Mouse (Mus musculus) liver, embryonic 16.5 days (tissue): Measurements from ENCODE around the gene Whamm. TPM values are rescaled to one million over a fixed set of nuclear protein-coding genes. Genes with fewer than 3 reads are reported as not detected.

Experiments used
- ATAC-seq: fragments of 200-750 bp; cut with Nextera tagmentation; 2 replicates; pipeline ENCODE4 v1.8.0; 2017; ENCODE audit warnings: low read depth, mild to moderate bottlenecking, moderate number of reproducible peaks, moderate library complexity
- H3K27ac ChIP-seq: fragments of 300-500 bp; sonication (generic); 2 replicates; pipeline ENCODE4 v1.5.1; 2014; ENCODE audit warnings: mild to moderate bottlenecking, low read length
- H3K27me3 ChIP-seq: fragments of 300-500 bp; sonication (generic); 2 replicates; pipeline ENCODE4 v1.6.1; 2014; ENCODE audit warnings: low read depth, low read length, mixed read lengths; ENCODE audit not compliant: control insufficient read depth, insufficient read depth
- H3K36me3 ChIP-seq: fragments of 300-500 bp; sonication (generic); 2 replicates; pipeline ENCODE4 v1.6.1; 2014; ENCODE audit warnings: mild to moderate bottlenecking; ENCODE audit not compliant: control insufficient read depth, insufficient read depth
- H3K4me1 ChIP-seq: fragments of 300-500 bp; sonication (generic); 2 replicates; pipeline ENCODE4 v1.6.1; 2014; ENCODE audit warnings: low read depth, low read length, mixed read lengths; ENCODE audit not compliant: control insufficient read depth
- H3K4me2 ChIP-seq: fragments of 300-500 bp; sonication (generic); 2 replicates; pipeline ENCODE4 v1.6.1; 2014; ENCODE audit warnings: low read depth, low read length, mixed read lengths
- H3K4me3 ChIP-seq: fragments of 300-500 bp; sonication (generic); 2 replicates; pipeline ENCODE4 v1.5.1; 2014; ENCODE audit warnings: low read depth, mild to moderate bottlenecking, low read length
- H3K9ac ChIP-seq: fragments of 300-500 bp; sonication (generic); 2 replicates; pipeline ENCODE4 v1.6.1; 2014; ENCODE audit warnings: low read depth, low read length
- H3K9me3 ChIP-seq: fragments of 300-500 bp; sonication (generic); replicated peaks from 2 replicates; pipeline ENCODE4 v1.6.1; 2016; ENCODE audit warnings: low read length; ENCODE audit not compliant: control insufficient read depth
- WGBS: fragments of 180-500 bp; shearing (Covaris S2); extraction: QIAGEN DNeasy Blood & Tissue Kit; methylation state at CpG from one replicate; pipeline ENCODE4 v1.1.7; 2014; ENCODE audit not compliant: insufficient replicate concordance; 5-methylcytosine and 5-hydroxymethylcytosine counted together
- polyA plus RNA-seq: library from polyadenylated mRNA; unstranded; fragments of >200 nt; fragmentation: Nextera tagmentation; extraction: Ambion mirVana; gene quantifications from 2 replicates; pipeline ENCODE4 v1.2.1, GENCODE M21; 2015

Whamm gene
- polyA plus RNA-seq, 1 experiment from 2014 or later: 2.4 TPM

GRCm38 (mm10) chr7:81596086-81596485 lies 25.0 kb downstream of the Whamm start:
- Histone ChIP-seq H3K4me3 (no peak overlapping the region), H3K9me3 (no peaks in the 10 kb centered on the region), H3K27ac (no peak overlapping the region), H3K4me2 (no peak overlapping the region), H3K36me3 (peaks cover 48% of the 10 kb centered on the region), H3K9ac (no peak overlapping the region), H3K27me3 (no peaks in the 10 kb centered on the region), H3K4me1 (no peaks in the 10 kb centered on the region)
- 72% methylated on average over 6 of the region's 6 CpGs for WGBS
- peak; percentile 79 for ATAC-seq

GRCm38 (mm10) chr7:81597660-81598059 lies 26.6 kb downstream of the Whamm start:
- Histone ChIP-seq H3K27ac (no peak overlapping the region), H3K9ac (no peak overlapping the region), H3K27me3 (no peaks in the 10 kb centered on the region), H3K9me3 (no peaks in the 10 kb centered on the region), H3K4me1 (no peaks in the 10 kb centered on the region), H3K36me3 (peaks cover 35% of the 10 kb centered on the region), H3K4me2 (no peak overlapping the region), H3K4me3 (no peak overlapping the region)
- no peak for ATAC-seq
- WGBS: 90% methylated on average over 1 of the region's 1 CpGs

- no peaks in the 10 kb centered on the region for H3K27me3 ChIP-seq
- no peak overlapping the region for H3K9ac ChIP-seq
- H3K9me3 ChIP-seq: no peaks in the 10 kb centered on the region
- peaks cover 25% of the 10 kb centered on the region for H3K36me3 ChIP-seq
- 77% methylated on average over 8 of the region's 8 CpGs for WGBS
- H3K4me2 ChIP-seq: no peak overlapping the region
- peaks cover 6% of the 10 kb centered on the region; the same call in 1 of the 2 replicates for H3K4me1 ChIP-seq
- H3K4me3 ChIP-seq: no peak overlapping the region
- no peak overlapping the region for H3K27ac ChIP-seq
- no peak for ATAC-seq
These were observed 28.6 kb downstream of the Whamm start for GRCm38 (mm10) chr7:81599379-81600280.

- H3K27ac ChIP-seq: no peak overlapping the region
- WGBS: 33% methylated on average over 5 of the region's 5 CpGs
- peak; percentile 39; the same call in 1 of the 2 replicates for ATAC-seq
These were observed 33.9 kb downstream of the Whamm start for GRCm38 (mm10) chr7:81604991-81605390.

GRCm38 (mm10) chr7:81605489-81605888 lies 34.4 kb downstream of the Whamm start:
- peak; percentile 93 for ATAC-seq
- no peak overlapping the region for H3K4me3 ChIP-seq
- peaks cover 18% of the 10 kb centered on the region for H3K4me1 ChIP-seq
- WGBS: 9% methylated on average over 4 of the region's 4 CpGs
- no peak overlapping the region for H3K9ac ChIP-seq
- H3K4me2 ChIP-seq: no peak overlapping the region
- H3K27me3 ChIP-seq: no peaks in the 10 kb centered on the region
- no peaks in the 10 kb centered on the region for H3K9me3 ChIP-seq
- H3K27ac ChIP-seq: no peak overlapping the region
- H3K36me3 ChIP-seq: no peaks in the 10 kb centered on the region

More at GRCm38 (mm10) chr7:81604991-81605390, 33.9 kb downstream of the Whamm start:
- Histone ChIP-seq H3K4me1 (peaks cover 18% of the 10 kb centered on the region), H3K4me3 (no peak overlapping the region), H3K27me3 (no peaks in the 10 kb centered on the region), H3K36me3 (no peaks in the 10 kb centered on the region), H3K4me2 (no peak overlapping the region), H3K9me3 (no peaks in the 10 kb centered on the region), H3K9ac (no peak overlapping the region)

GRCm38 (mm10) chr7:81606452-81606851 lies 35.4 kb downstream of the Whamm start:
- Histone ChIP-seq H3K27ac (no peak overlapping the region), H3K9me3 (no peaks in the 10 kb centered on the region), H3K9ac (no peak overlapping the region), H3K4me2 (no peak overlapping the region), H3K4me3 (no peak overlapping the region), H3K4me1 (peaks cover 18% of the 10 kb centered on the region), H3K27me3 (no peaks in the 10 kb centered on the region), H3K36me3 (no peaks in the 10 kb centered on the region)
- no peak for ATAC-seq
- WGBS: 58% methylated on average over 5 of the region's 5 CpGs

GRCm38 (mm10) chr7:81610125-81610524 lies 39.1 kb downstream of the Whamm start:
- peak; percentile 65 for ATAC-seq
- H3K27ac ChIP-seq: no peak overlapping the region
- H3K27me3 ChIP-seq: no peaks in the 10 kb centered on the region
- no peaks in the 10 kb centered on the region for H3K36me3 ChIP-seq
- no peak overlapping the region for H3K9ac ChIP-seq
- no peak overlapping the region for H3K4me3 ChIP-seq
- 45% methylated on average over 18 of the region's 18 CpGs for WGBS
- no peaks in the 10 kb centered on the region for H3K9me3 ChIP-seq
- H3K4me1 ChIP-seq: peaks cover 13% of the 10 kb centered on the region
- H3K4me2 ChIP-seq: 0 out of 2 replicates have a peak overlapping the region, but pooled peaks have one; percentile 10

GRCm38 (mm10) chr7:81612856-81613635 lies 42.0 kb downstream of the Whamm start:
- Histone ChIP-seq H3K36me3 (no peaks in the 10 kb centered on the region), H3K4me2 (no peak overlapping the region), H3K4me1 (peaks cover 4% of the 10 kb centered on the region), H3K9me3 (no peaks in the 10 kb centered on the region), H3K27ac (no peak overlapping the region), H3K9ac (no peak overlapping the region), H3K4me3 (no peak overlapping the region), H3K27me3 (no peaks in the 10 kb centered on the region)
- 76% methylated on average over 13 of the region's 13 CpGs for WGBS
- ATAC-seq: no peak
